In the genomic region with DNA sequence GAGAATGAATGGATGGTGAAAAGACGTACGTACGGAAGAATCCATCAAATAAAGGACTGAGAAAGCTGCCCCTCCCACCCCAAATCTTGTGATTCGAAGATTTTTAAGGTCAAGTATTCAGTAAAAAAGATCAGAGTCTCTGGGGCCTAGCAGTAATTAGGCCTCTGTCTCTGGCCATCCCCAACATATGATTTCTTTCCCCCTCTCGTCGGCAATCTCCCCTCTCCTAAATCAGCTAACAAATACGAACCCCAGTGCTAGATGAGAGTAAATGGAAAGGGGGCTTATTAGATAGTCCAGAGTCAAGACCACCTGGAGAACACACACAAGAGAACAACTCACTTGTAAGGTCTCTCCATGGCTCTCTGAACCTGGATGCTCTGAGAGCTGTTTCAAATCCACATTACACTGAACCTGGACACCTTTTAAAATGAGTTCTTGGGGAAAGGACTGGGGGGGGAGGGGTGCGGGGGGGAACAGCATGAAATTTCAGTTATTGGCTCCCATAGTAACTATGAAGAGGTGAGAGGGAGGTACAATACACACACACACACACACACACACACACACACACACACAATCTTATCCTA, we compare ENCODE assay signal across 9 mouse cellular contexts. TPM values are rescaled to one million over a fixed set of nuclear protein-coding genes. Genes with fewer than 3 reads are reported as not detected.
DNase-seq lines count a peak whose midpoint lies in the region; ATAC-seq and TF ChIP-seq lines count a peak whose summit lies in the region.
"Had no signal": no experiment of that assay in that cellular context is flagged by ENCODE, and none has a peak within 500 bp of the region (broad histone marks: within the 10 kb centered on the region; RNA-seq: fewer than 3 reads in every experiment).

No protein-coding gene starts in this region.

- no peaks in the 10 kb centered on the region for H3K9me3 ChIP-seq in kidney, embryonic 16.5 days (ENCODE audit: low read length)
- H3K9me3 ChIP-seq in hindbrain, embryonic 16.5 days (ENCODE audit: control insufficient read depth, low read length): no peaks in the 10 kb centered on the region
- H3K9me3 ChIP-seq in midbrain, postnatal 0 days (ENCODE audit: low read length): no peaks in the 10 kb centered on the region

- TF ChIP-seq CTCF in embryonic fibroblast, embryonic 13.5 days (IDR thresholded peaks at IDR 0.05; ENCODE audit: borderline replicate concordance, insufficient read depth, low read length): no peak
- no peak for TF ChIP-seq CTCF in midbrain, postnatal 0 days (IDR thresholded peaks at IDR 0.05)

- no peak for TF ChIP-seq POLR2A in embryonic fibroblast, embryonic 13.5 days (IDR thresholded peaks at IDR 0.05; ENCODE audit: low read depth, low read length)

- peak overlapping the region; percentile 96 for H3K27ac ChIP-seq in kidney, embryonic 16.5 days (ENCODE audit: low read length)
- H3K27ac ChIP-seq in embryonic fibroblast, embryonic 13.5 days (ENCODE audit: insufficient read depth, low read length): peak overlapping the region; percentile 58; the same call in 1 of the 2 replicates
- H3K27ac ChIP-seq in hindbrain, embryonic 16.5 days (ENCODE audit: low read depth, low read length): peak overlapping the region; percentile 96
- peak overlapping the region; percentile 92 for H3K27ac ChIP-seq in midbrain, postnatal 0 days (ENCODE audit: low read depth, low read length)

- H3K27me3 ChIP-seq in kidney, embryonic 16.5 days (ENCODE audit: insufficient read depth, low read length): no peaks in the 10 kb centered on the region
- no peaks in the 10 kb centered on the region for H3K27me3 ChIP-seq in hindbrain, embryonic 16.5 days (replicated peaks; ENCODE audit: control insufficient read depth, insufficient read depth, low read length)
- no peaks in the 10 kb centered on the region for H3K27me3 ChIP-seq in midbrain, postnatal 0 days (ENCODE audit: insufficient read depth, low read length)

- H3K4me1 ChIP-seq in kidney, embryonic 16.5 days (ENCODE audit: insufficient read depth, low read length): peaks cover 78% of the 10 kb centered on the region
- H3K4me1 ChIP-seq in embryonic fibroblast, embryonic 13.5 days (ENCODE audit: control insufficient read depth, insufficient read depth, low read length): peaks cover 13% of the 10 kb centered on the region
- peaks cover 62% of the 10 kb centered on the region for H3K4me1 ChIP-seq in hindbrain, embryonic 16.5 days (ENCODE audit: control insufficient read depth, insufficient read depth, low read depth, low read length)
- H3K4me1 ChIP-seq in midbrain, postnatal 0 days (ENCODE audit: insufficient read depth, low read length): peaks cover 28% of the 10 kb centered on the region; the same call in 1 of the 2 replicates

- no peak for ATAC-seq in kidney, embryonic 16.5 days (ENCODE audit: low FRiP score, low TSS enrichment)
- no peak for ATAC-seq in hindbrain, embryonic 16.5 days
- no peak for ATAC-seq in midbrain, postnatal 0 days (ENCODE audit: low FRiP score)
- ATAC-seq in CD4-positive, CD25-positive, alpha-beta regulatory T cell, adult 4 months: no peak

- H3K9ac ChIP-seq in kidney, embryonic 16.5 days (replicated peaks; ENCODE audit: low read length): peak overlapping the region; percentile 89
- H3K9ac ChIP-seq in hindbrain, embryonic 16.5 days (ENCODE audit: low read depth, low read length): peak overlapping the region; percentile 88
- peak overlapping the region; percentile 89 for H3K9ac ChIP-seq in midbrain, postnatal 0 days (replicated peaks; ENCODE audit: low read length, poor library complexity, severe bottlenecking)

- peak overlapping the region; percentile 69 for H3K4me3 ChIP-seq in kidney, embryonic 16.5 days (ENCODE audit: low read length)
- peak overlapping the region; percentile 33; the same call in 1 of the 2 replicates for H3K4me3 ChIP-seq in embryonic fibroblast, embryonic 13.5 days (ENCODE audit: insufficient read depth, low read length)
- peak overlapping the region; percentile 69 for H3K4me3 ChIP-seq in hindbrain, embryonic 16.5 days (ENCODE audit: low read length)
- peak overlapping the region; percentile 66 for H3K4me3 ChIP-seq in midbrain, postnatal 0 days (ENCODE audit: low read depth, low read length)

- H3K4me2 ChIP-seq in kidney, embryonic 16.5 days (replicated peaks; ENCODE audit: low read depth, low read length): peak overlapping the region; percentile 87
- H3K4me2 ChIP-seq in hindbrain, embryonic 16.5 days (ENCODE audit: low read length): peak overlapping the region; percentile 65
- H3K4me2 ChIP-seq in midbrain, postnatal 0 days (ENCODE audit: low read depth, low read length, poor library complexity, severe bottlenecking): peak overlapping the region; percentile 81

- no peak for DNase-seq in kidney, postnatal 4 days
- no peak for DNase-seq in midbrain, postnatal 0 days (ENCODE audit: low spot score)
- no peak for DNase-seq in layer of hippocampus, postnatal 14 days (ENCODE audit: low spot score in 2 of 2)

- 54% methylated on average over 8 of the region's 8 CpGs for WGBS in kidney, embryonic 16.5 days
- 13% methylated on average over 8 of the region's 8 CpGs for WGBS in hindbrain, embryonic 16.5 days
- 12% methylated on average over 8 of the region's 8 CpGs for WGBS in midbrain, postnatal 0 days

- H3K36me3 ChIP-seq in kidney, embryonic 16.5 days (ENCODE audit: insufficient read depth, low read length): peaks cover 12% of the 10 kb centered on the region
- H3K36me3 ChIP-seq in hindbrain, embryonic 16.5 days (ENCODE audit: control insufficient read depth, insufficient read depth, low read length): peaks cover 10% of the 10 kb centered on the region
- H3K36me3 ChIP-seq in midbrain, postnatal 0 days (ENCODE audit: insufficient read depth, low read length): peaks cover 12% of the 10 kb centered on the region; the same call in 1 of the 2 replicates

RNA-seq across cellular contexts. Expression of gene Tmem253, which starts 2.3 kb away (rescaled TPM):
- 1.0 and 1.6 TPM in 2 replicates for polyA plus RNA-seq in kidney, embryonic 16.5 days (2015; fragmentation: Nextera tagmentation; extraction: Ambion mirVana)
- 0.95 TPM in 1 of 2 replicates, not detected in the other for polyA plus RNA-seq in embryonic fibroblast, embryonic 13.5 days (2011; ENCODE audit: insufficient read length, low read depth, missing spikeins)
- polyA plus RNA-seq in hindbrain, embryonic 16.5 days (2015; fragmentation: Nextera tagmentation; extraction: Ambion mirVana): 0.39 and 0.51 TPM in 2 replicates
- total RNA-seq in midbrain, postnatal 0 days (2014; rRNA removed): not detected in 2 replicates
- 0.18 and 0.81 TPM in 2 replicates for polyA plus RNA-seq in midbrain, postnatal 0 days (2015; fragmentation: Nextera tagmentation; extraction: Ambion mirVana)
- under 1 TPM in 1 of 2 experiments, not detected in 1; 0.63 TPM for polyA plus RNA-seq in CD4-positive, CD25-positive, alpha-beta regulatory T cell, adult 4 months (2017; shearing (Covaris generic))
- total RNA-seq in layer of hippocampus, postnatal 14 days (2021): under 1 TPM; 0.39 to 0.95 TPM

RNA-seq across cellular contexts. Expression of gene Zfp219, which starts 7.4 kb away (rescaled TPM):
- polyA plus RNA-seq in kidney, embryonic 16.5 days (2015; fragmentation: Nextera tagmentation; extraction: Ambion mirVana): 38.9 and 39.2 TPM in 2 replicates
- 27.5 and 33.1 TPM in 2 replicates for polyA plus RNA-seq in embryonic fibroblast, embryonic 13.5 days (2011; ENCODE audit: insufficient read length, low read depth, missing spikeins)
- polyA plus RNA-seq in hindbrain, embryonic 16.5 days (2015; fragmentation: Nextera tagmentation; extraction: Ambion mirVana): 23.7 and 28.0 TPM in 2 replicates
- total RNA-seq in midbrain, postnatal 0 days (2014; rRNA removed): 60.4 and 65.5 TPM in 2 replicates
- 23.5 TPM in 2 replicates for polyA plus RNA-seq in midbrain, postnatal 0 days (2015; fragmentation: Nextera tagmentation; extraction: Ambion mirVana)
- 1 to 10 TPM; 1.6 to 2.3 TPM for polyA plus RNA-seq in CD4-positive, CD25-positive, alpha-beta regulatory T cell, adult 4 months (2017; shearing (Covaris generic))
- 10 to 100 TPM; 37.6 to 41.2 TPM for total RNA-seq in layer of hippocampus, postnatal 14 days (2021)

RNA-seq across cellular contexts. Expression of gene Arhgef40, which starts 28.6 kb away (rescaled TPM):
- polyA plus RNA-seq in kidney, embryonic 16.5 days (2015; fragmentation: Nextera tagmentation; extraction: Ambion mirVana): 92.1 and 97.8 TPM in 2 replicates
- polyA plus RNA-seq in embryonic fibroblast, embryonic 13.5 days (2011; ENCODE audit: insufficient read length, low read depth, missing spikeins): 109 and 119 TPM in 2 replicates
- 63.4 and 74.4 TPM in 2 replicates for polyA plus RNA-seq in hindbrain, embryonic 16.5 days (2015; fragmentation: Nextera tagmentation; extraction: Ambion mirVana)
- total RNA-seq in midbrain, postnatal 0 days (2014; rRNA removed): 93.8 and 108 TPM in 2 replicates
- polyA plus RNA-seq in midbrain, postnatal 0 days (2015; fragmentation: Nextera tagmentation; extraction: Ambion mirVana): 58.0 and 66.1 TPM in 2 replicates
- under 1 TPM in 1 of 2 experiments, not detected in 1; 0.70 TPM for polyA plus RNA-seq in CD4-positive, CD25-positive, alpha-beta regulatory T cell, adult 4 months (2017; shearing (Covaris generic))
- 10 to 100 TPM; 44.2 to 47.4 TPM for total RNA-seq in layer of hippocampus, postnatal 14 days (2021)

RNA-seq across cellular contexts. Expression of gene Olfr221, which starts 29.1 kb away (rescaled TPM):
- polyA plus RNA-seq in kidney, embryonic 16.5 days (2015; fragmentation: Nextera tagmentation; extraction: Ambion mirVana): not detected in 2 replicates
- polyA plus RNA-seq in embryonic fibroblast, embryonic 13.5 days (2011; ENCODE audit: insufficient read length, low read depth, missing spikeins): not detected in 2 replicates
- polyA plus RNA-seq in hindbrain, embryonic 16.5 days (2015; fragmentation: Nextera tagmentation; extraction: Ambion mirVana): not detected in 2 replicates
- total RNA-seq in midbrain, postnatal 0 days (2014; rRNA removed): not detected in 2 replicates
- not detected in 2 replicates for polyA plus RNA-seq in midbrain, postnatal 0 days (2015; fragmentation: Nextera tagmentation; extraction: Ambion mirVana)
- polyA plus RNA-seq in CD4-positive, CD25-positive, alpha-beta regulatory T cell, adult 4 months (2017; shearing (Covaris generic)): not detected
- total RNA-seq in layer of hippocampus, postnatal 14 days (2021): not detected
- total RNA-seq: layer of hippocampus, postnatal 10 days had no signal
- polyA plus RNA-seq: cortical plate, adult 2 months had no signal

Comparison
In these comparisons a context has a peak if more than half of its experiments do, and no peak if none do; other contexts are left out.
1. RNA of gene Arhgef40, which starts 28.6 kb away (polyA plus RNA-seq): 109 to 119 TPM in embryonic fibroblast, embryonic 13.5 days, 92.1 to 97.8 TPM in kidney, embryonic 16.5 days, 58.0 to 66.1 TPM in midbrain, postnatal 0 days and 63.4 to 74.4 TPM in hindbrain, embryonic 16.5 days; 0.70 TPM in CD4-positive, CD25-positive, alpha-beta regulatory T cell, adult 4 months; every median in the first group is over 10 times any median in the second.
2. Peak in every context shown above with its lines, with median percentiles within 50 percentile points of each other: H3K27ac ChIP-seq, H3K4me2 ChIP-seq, H3K4me3 ChIP-seq and H3K9ac ChIP-seq.